Mouse (Mus musculus) T-cell, adult 2 months (primary cell): ENCODE measurements around the gene Gpc6.

Experiments
- DNase-seq: peaks from one replicate; pipeline ENCODE4 v3.0.0; 2022; ENCODE audit warnings: low spot score

The Gpc6 gene

DNA sequence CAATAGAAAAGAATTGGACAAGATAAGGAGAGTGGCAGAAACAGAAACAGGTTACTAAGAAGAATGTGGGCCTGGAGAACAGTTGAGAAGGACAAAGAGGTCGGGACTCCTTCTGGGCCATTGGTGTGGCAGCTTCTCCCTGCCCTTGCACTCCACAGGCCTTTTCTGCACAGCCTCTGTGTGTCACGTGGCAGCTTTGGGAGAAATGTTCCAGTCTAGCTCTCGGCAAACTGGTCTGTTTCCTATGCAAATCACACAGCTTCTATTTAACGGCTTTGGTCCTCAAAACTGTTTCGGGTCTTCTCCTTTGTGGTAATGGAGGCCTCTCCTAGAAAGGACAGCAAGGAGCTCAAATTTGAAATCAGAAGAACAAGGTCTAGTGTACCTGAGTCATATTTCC, 871.5 kb downstream of the Gpc6 start:
- DNase-seq = no peak

- DNase-seq = no peak
Observed at GRCm38 (mm10) chr14:117800399-117800798, 875.3 kb downstream of the Gpc6 start.

DNA sequence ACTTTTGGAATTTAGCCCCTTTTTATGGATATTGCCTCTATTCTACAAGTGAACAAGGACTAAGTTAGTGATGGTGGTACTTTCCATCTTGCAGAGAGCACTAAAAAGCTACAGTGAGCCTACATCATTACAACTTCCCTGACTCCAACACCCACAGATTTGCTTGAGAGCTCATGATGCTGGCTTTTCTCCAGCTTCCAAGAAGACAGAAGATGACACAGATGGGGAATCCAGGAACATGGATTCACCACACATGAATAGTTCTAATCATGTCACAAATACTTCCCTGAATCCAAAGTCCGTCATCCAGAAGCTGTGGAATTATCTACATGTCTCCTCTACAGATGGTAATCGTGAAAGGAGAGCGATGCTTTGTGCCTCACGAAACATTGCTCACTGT, 882.7 kb downstream of the Gpc6 start:
- DNase-seq = no peak

- DNase-seq = no peak
Observed at GRCm38 (mm10) chr14:117808326-117808725, 883.2 kb downstream of the Gpc6 start.

DNA sequence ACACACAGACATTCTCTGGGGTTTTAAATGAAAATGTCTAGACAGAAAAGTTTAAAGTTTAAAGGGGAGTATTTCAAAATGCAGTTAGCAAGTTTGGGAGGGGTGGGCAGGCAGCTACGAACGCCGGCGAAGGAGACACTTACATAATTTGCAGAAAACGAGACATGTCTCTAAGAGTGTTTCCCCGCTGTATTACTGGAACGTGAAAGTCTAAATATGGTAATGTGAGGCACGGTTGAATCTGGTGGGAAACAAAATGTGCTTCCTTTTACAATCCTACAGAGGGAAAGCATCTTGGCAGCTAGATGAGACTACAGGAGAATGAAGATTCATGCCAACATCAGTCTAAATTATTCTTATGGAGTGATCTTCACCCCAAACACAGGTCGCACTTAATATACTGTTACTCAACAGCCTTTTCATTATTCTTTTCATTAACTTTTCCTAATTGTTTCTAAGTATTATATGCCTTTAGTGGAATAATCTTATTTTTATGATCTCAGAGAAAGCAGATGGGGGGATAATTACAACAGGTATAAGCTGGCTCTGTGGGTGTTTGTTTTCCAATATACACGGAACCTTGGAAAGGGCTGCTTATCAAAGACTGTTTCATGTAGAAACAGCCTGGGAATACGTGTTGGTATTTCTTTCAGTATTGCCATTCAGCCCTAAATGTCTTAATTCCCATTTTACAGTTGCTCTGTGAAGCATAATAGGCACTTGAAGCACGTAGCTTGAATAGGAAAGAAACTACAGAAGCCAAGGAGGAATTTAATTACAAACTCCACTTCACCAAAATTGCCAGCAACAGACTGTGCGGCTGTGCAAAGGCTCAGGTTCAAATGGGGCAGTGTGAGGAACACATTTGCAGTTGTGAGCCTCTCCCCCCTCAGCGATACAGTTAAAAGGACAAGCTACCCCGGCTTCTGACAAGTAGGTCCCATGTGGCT, 885.5 kb downstream of the Gpc6 start:
- DNase-seq = no peak

DNA sequence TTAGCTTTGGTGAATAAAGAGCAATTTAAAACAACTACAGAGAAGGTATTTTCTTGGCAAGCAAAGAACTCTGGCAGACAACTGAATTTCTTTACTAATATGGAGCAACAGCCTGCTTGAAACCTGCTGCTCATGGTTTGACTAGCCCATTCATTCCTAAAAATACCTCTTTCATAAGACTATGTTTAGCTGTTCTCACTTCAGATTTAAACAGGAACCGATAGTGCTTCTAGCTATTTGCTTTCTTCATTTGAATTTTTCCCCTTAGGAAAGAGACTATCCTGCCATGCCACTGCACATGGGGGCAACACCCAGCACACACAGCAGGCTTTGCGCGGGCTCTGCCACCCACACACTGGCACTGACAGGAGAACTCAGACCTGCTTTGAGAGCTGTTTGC, 888.4 kb downstream of the Gpc6 start:
- DNase-seq = no peak

DNA sequence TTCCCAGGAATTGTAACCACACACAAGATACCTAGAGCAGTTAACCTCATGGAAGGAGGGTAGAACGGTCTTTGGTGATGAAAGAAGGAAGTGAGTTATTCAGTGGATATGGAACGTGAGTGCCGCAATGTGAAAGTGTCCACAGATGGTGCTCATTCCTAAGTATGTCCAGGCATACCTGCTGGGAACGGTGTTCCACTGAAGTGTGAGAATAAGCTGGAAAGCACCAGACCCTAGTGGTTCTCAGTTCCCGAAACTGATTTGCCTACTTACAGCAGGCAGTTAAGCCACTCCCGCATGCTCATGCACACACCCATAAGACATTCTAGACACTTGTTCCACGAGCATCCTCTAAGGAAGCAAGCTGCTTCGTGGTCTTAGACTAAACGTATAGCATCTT, 890.9 kb downstream of the Gpc6 start:
- DNase-seq = no peak

- DNase-seq = no peak
Observed at GRCm38 (mm10) chr14:117816706-117817105, 891.6 kb downstream of the Gpc6 start.

DNA sequence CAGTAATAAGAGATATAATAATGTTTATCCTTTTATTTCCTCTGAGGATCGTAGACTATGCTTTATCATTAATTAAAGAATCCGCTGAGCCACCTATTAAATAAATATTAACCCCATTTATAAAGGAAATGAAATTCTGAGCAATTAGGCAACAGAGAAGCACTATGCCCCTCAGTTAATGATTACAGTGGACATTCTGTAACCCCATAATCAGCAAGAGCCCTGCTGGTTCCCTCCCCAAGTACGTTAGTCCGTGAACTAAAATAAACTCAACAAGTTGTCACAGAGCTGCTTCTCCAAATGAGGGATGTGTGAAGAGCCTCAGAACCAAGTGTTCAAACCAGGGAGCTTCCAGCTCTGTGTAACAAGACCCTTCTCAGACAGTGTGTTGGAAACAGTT, 892.1 kb downstream of the Gpc6 start:
- DNase-seq = no peak

- no peak for DNase-seq
Observed at GRCm38 (mm10) chr14:117824491-117824890, 899.4 kb downstream of the Gpc6 start.

DNA sequence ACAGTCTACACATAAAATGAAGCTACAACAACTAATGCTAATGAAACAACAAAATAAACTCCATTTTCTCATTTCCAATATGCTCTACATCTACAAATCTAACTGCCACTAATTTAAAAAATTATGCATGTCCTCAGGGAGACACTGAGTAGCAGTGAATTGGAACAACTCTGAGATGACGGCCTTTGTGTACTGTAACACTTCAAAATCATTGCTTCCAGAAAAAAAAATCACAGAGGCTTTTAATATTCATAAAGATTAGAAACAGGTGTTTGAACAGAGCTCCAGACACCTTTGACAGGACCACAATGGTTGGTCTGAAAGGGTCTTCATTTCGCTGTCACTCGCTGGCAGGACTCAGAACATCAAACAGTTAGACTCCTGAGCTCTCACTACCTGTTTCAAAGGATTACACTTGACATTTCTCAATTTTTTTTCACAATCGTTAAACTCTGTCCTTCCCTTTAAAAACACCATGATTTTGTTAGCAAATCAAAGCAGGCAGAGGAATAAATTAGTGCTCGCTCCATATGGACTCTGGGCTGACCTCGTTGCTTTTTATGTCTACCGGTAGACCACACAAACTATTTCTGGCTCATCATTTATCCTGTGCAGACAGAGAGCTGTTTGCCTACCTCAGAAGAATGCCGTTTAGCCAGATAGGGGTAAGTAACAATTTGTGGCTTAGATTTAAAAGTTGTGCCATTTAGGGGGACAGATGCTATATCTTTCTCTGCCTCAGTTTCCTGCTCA, 901.4 kb downstream of the Gpc6 start:
- no peak for DNase-seq

DNA sequence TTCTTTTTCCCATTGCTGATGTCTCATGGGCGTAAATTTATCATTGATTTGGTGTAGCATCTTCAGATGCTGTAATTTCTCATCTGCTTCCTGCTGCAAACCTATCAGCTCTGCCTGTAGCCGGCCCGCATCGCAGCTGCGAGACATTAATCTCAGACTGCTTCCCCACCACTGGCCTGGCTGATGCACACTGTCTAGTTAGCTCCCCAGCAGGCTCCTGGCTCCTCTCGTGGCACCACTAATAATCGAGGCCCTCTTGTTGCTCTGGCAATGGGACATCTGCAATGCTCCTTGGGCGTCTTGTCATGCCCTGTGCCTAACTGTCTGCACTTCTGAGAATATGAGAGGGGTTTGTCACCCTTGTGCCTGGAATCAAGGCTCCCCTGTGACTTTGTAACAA, 906.2 kb downstream of the Gpc6 start:
- DNase-seq = no peak

GRCm38 (mm10) chr14:117831731-117832130, 906.6 kb downstream of the Gpc6 start:
- no peak for DNase-seq

DNA sequence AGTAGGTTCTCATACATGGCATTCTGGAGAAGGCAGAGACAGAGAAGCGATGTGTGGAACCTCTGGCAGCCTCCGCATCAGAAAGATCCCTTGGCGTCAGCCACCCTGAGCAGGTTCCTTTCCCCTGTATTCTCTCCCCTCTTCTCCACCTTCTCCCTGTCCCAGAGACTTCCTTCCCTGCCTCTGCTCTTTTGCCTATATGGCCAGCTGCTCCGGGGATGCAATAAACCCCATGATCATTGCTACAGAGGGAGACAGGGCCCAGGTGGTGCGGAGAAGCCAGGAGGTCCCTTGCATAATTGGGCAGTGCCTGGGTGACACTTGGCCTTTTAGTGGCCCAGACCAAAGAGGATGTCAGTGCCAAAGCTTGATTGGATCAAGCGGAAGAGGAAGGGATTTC, 910.4 kb downstream of the Gpc6 start:
- DNase-seq = no peak

- DNase-seq = no peak
Observed at GRCm38 (mm10) chr14:117837021-117837420, 911.9 kb downstream of the Gpc6 start.

- DNase-seq = no peak
Observed at GRCm38 (mm10) chr14:117837715-117838114, 912.6 kb downstream of the Gpc6 start.

DNA sequence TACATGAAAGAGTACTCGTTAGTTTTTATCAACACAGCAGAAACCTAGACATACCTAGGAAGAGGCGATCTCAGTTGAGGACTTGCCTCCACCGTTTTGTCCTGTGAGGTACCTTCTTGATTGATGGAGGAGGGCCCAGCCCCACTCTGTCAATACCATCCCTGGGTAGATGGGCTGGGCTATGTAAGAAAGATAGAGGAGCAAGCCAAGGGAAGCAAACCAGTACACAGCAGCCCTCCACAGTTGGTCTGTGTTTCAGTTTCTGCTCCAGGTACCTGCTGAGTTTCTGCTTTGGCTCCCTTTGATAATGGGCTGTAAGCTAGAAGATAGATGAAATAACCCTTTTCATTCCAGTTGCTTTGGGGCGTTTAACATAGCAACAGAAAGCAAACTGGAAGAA, 916.1 kb downstream of the Gpc6 start:
- DNase-seq = no peak

DNA sequence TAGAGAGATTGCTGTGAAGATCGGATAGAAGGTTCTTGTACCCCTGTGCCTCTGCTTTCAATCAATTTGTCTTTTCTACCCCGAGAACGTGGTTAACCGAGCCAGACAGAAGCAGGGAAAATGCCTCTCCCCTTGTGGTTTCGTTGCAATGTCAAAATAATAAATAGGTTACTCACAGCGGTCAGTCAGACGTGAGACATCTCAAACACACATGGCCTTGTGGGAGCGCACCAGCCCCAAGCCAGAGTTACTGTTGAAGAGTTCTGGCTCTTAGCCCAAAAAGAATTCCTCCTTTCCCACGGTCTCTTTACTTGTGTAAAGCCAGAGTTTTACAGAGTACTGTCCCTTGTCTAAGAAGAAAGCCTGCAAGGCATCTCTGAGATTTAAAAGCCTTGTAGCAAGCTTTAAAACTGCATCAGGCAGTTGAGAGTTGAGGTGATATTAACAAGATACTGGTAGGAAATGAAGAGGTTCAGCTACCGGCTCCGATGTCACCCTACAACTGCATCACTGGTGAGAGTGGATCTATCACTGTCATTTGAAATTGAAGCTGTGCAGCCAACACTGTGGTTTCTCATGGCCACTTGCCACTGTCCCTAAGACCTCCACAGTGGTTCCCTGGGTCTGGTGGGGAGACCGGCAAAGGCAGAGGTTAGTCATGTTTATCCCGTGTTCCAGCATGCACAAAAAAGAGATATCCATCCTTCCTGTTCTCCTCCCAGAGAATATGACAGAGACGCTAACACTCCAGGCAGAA, 916.9 kb downstream of the Gpc6 start:
- no peak for DNase-seq

GRCm38 (mm10) chr14:117849591-117850505, 924.7 kb downstream of the Gpc6 start:
- no peak for DNase-seq

- DNase-seq = no peak
Observed at GRCm38 (mm10) chr14:117852266-117852665, 927.2 kb downstream of the Gpc6 start.

GRCm38 (mm10) chr14:117852842-117853241, 927.7 kb downstream of the Gpc6 start:
- no peak for DNase-seq
